8 mouse cellular contexts compared by ENCODE assay signal in genomic region chr3:96171583-96172196, GRCm38 (mm10). TPM values are rescaled to one million over a fixed set of nuclear protein-coding genes. Genes with fewer than 3 reads are reported as not detected.
A peak's percentile ranks its signal among the peaks of the same experiment; 100 is the strongest.
DNase-seq lines count a peak whose midpoint lies in the region; ATAC-seq and TF ChIP-seq lines count a peak whose summit lies in the region.

No protein-coding gene starts in this region.

- H3K27me3 ChIP-seq in erythroblast, embryonic 14.5 days (ENCODE audit: control insufficient read depth), result no peaks in the 10 kb centered on the region
- no peaks in the 10 kb centered on the region for H3K27me3 ChIP-seq in testis, adult 2 months (ENCODE audit: control insufficient read depth, insufficient read depth, low read length)
- no peaks in the 10 kb centered on the region for H3K27me3 ChIP-seq in liver, embryonic 12.5 days (replicated peaks)

- H3K4me2 ChIP-seq in liver, embryonic 12.5 days, result peak overlapping the region; percentile 91

- ATAC-seq in erythroblast, adult 5-6 weeks (replicated peaks; ENCODE audit: low FRiP score, poor library complexity, severe bottlenecking), result no peak
- ATAC-seq in liver, embryonic 12.5 days, result peak; percentile 22
- ATAC-seq in inflammation-experienced regulatory T-cells, adult 6 months, result no peak

- no peak for DNase-seq in testis, postnatal 14 days (ENCODE audit: low spot score)
- no peak for DNase-seq in urinary bladder, postnatal 36 days (ENCODE audit: low spot score in 2 of 2)
- DNase-seq in ovary, adult 18-20 months (ENCODE audit: low spot score), result no peak

- no peak for TF ChIP-seq CTCF in testis, adult 2 months (IDR thresholded peaks at IDR 0.05; ENCODE audit: control insufficient read depth, insufficient read depth, insufficient replicate concordance, low read depth, low read length)

- H3K4me3 ChIP-seq in erythroblast, embryonic 14.5 days (replicated peaks), result peak overlapping the region; percentile 98
- H3K4me3 ChIP-seq in testis, adult 2 months (ENCODE audit: control insufficient read depth, low read depth, low read length), result peak overlapping the region; percentile 98
- peak overlapping the region; percentile 83 for H3K4me3 ChIP-seq in liver, embryonic 12.5 days

- H3K4me1 ChIP-seq in erythroblast, embryonic 14.5 days (ENCODE audit: control insufficient read depth), result peaks cover 44% of the 10 kb centered on the region
- no peaks in the 10 kb centered on the region; the same call in none of the 2 replicates for H3K4me1 ChIP-seq in testis, adult 2 months (ENCODE audit: control insufficient read depth, insufficient read depth, low read length)
- H3K4me1 ChIP-seq in liver, embryonic 12.5 days, result peaks cover 44% of the 10 kb centered on the region

- no peaks in the 10 kb centered on the region for H3K9me3 ChIP-seq in erythroblast, embryonic 14.5 days (ENCODE audit: control insufficient read depth, low read length)
- no peaks in the 10 kb centered on the region for H3K9me3 ChIP-seq in liver, embryonic 12.5 days (replicated peaks)

- no peak for TF ChIP-seq POLR2A in testis, adult 2 months (IDR thresholded peaks at IDR 0.05; ENCODE audit: control insufficient read depth, low read depth, low read length)

- H3K36me3 ChIP-seq in erythroblast, embryonic 14.5 days (ENCODE audit: control insufficient read depth), result peaks cover 40% of the 10 kb centered on the region
- H3K36me3 ChIP-seq in testis, adult 2 months (ENCODE audit: control insufficient read depth, insufficient read depth, low read length), result peaks cover 10% of the 10 kb centered on the region
- peaks cover 45% of the 10 kb centered on the region for H3K36me3 ChIP-seq in liver, embryonic 12.5 days

- H3K27ac ChIP-seq in testis, adult 2 months (ENCODE audit: control insufficient read depth, insufficient read depth, low read depth, low read length), result peak overlapping the region; percentile 89
- peak overlapping the region; percentile 95 for H3K27ac ChIP-seq in liver, embryonic 12.5 days

- WGBS in liver, embryonic 12.5 days (ENCODE audit: insufficient replicate concordance), result 16% methylated on average over 18 of the region's 18 CpGs

- peak overlapping the region; percentile 93 for H3K9ac ChIP-seq in liver, embryonic 12.5 days

RNA-seq across cellular contexts. Expression of gene Sf3b4, which starts 0.4 kb away (rescaled TPM):
- 60.6 and 62.7 TPM in 2 replicates for polyA plus RNA-seq in erythroblast, embryonic 14.5 days (2012)
- total RNA-seq in erythroblast, adult 5-6 weeks (2015; ENCODE audit: low replicate concordance), result 20.9 and 24.9 TPM in 2 replicates
- 3.6 and 3.8 TPM in 2 replicates for total RNA-seq in erythroblast, adult 5-6 weeks (2017; ENCODE audit: low replicate concordance)
- polyA plus RNA-seq in testis, adult 2 months (2012; rRNA removed), result 141 and 143 TPM in 2 replicates
- 135 and 142 TPM in 2 replicates for polyA plus RNA-seq in liver, embryonic 12.5 days (2016; fragmentation: Nextera tagmentation; extraction: Ambion mirVana)
- polyA plus RNA-seq in inflammation-experienced regulatory T-cells, adult 6 months (2017; shearing (Covaris generic)), result 10 to 100 TPM; 53.4 to 82.6 (median 56.6) TPM

RNA-seq across cellular contexts. Expression of gene Sv2a, which starts 9.3 kb away (rescaled TPM):
- polyA plus RNA-seq in erythroblast, embryonic 14.5 days (2012), result not detected in 2 replicates
- not detected in 2 replicates for total RNA-seq in erythroblast, adult 5-6 weeks (2015; ENCODE audit: low replicate concordance)
- total RNA-seq in erythroblast, adult 5-6 weeks (2017; ENCODE audit: low replicate concordance), result not detected in 2 replicates
- polyA plus RNA-seq in testis, adult 2 months (2012; rRNA removed), result 0.54 and 1.7 TPM in 2 replicates
- 1.1 and 1.4 TPM in 2 replicates for polyA plus RNA-seq in liver, embryonic 12.5 days (2016; fragmentation: Nextera tagmentation; extraction: Ambion mirVana)
- 1 to 10 TPM; 1.2 to 1.5 (median 1.4) TPM for polyA plus RNA-seq in inflammation-experienced regulatory T-cells, adult 6 months (2017; shearing (Covaris generic))

RNA-seq across cellular contexts. Expression of gene Mtmr11, which starts 9.9 kb away (rescaled TPM):
- polyA plus RNA-seq in erythroblast, embryonic 14.5 days (2012), result not detected in 2 replicates
- not detected in 2 replicates for total RNA-seq in erythroblast, adult 5-6 weeks (2015; ENCODE audit: low replicate concordance)
- 0.34 TPM in 1 of 2 replicates, not detected in the other for total RNA-seq in erythroblast, adult 5-6 weeks (2017; ENCODE audit: low replicate concordance)
- 0.93 and 1.1 TPM in 2 replicates for polyA plus RNA-seq in testis, adult 2 months (2012; rRNA removed)
- polyA plus RNA-seq in liver, embryonic 12.5 days (2016; fragmentation: Nextera tagmentation; extraction: Ambion mirVana), result 2.4 and 3.9 TPM in 2 replicates
- 1 to 10 TPM; 1.8 to 2.6 (median 2.0) TPM for polyA plus RNA-seq in inflammation-experienced regulatory T-cells, adult 6 months (2017; shearing (Covaris generic))

RNA-seq across cellular contexts. Expression of gene Bola1, which starts 47.8 kb away (rescaled TPM):
- polyA plus RNA-seq in erythroblast, embryonic 14.5 days (2012), result 8.3 and 12.9 TPM in 2 replicates
- total RNA-seq in erythroblast, adult 5-6 weeks (2015; ENCODE audit: low replicate concordance), result 8.8 TPM in 1 of 2 replicates, not detected in the other
- 3.2 and 5.9 TPM in 2 replicates for total RNA-seq in erythroblast, adult 5-6 weeks (2017; ENCODE audit: low replicate concordance)
- polyA plus RNA-seq in testis, adult 2 months (2012; rRNA removed), result 38.3 and 47.3 TPM in 2 replicates
- 57.4 and 61.7 TPM in 2 replicates for polyA plus RNA-seq in liver, embryonic 12.5 days (2016; fragmentation: Nextera tagmentation; extraction: Ambion mirVana)
- 10 to 100 TPM; 23.4 to 36.1 (median 32.1) TPM for polyA plus RNA-seq in inflammation-experienced regulatory T-cells, adult 6 months (2017; shearing (Covaris generic))

RNA-seq across cellular contexts. Expression of gene Hist2h2ab, which starts 48.0 kb away (rescaled TPM):
- 0.39 TPM in 1 of 2 replicates, not detected in the other for polyA plus RNA-seq in erythroblast, embryonic 14.5 days (2012)
- 6.5 TPM in 1 of 2 replicates, not detected in the other for total RNA-seq in erythroblast, adult 5-6 weeks (2015; ENCODE audit: low replicate concordance)
- 35.6 and 94.8 TPM in 2 replicates for total RNA-seq in erythroblast, adult 5-6 weeks (2017; ENCODE audit: low replicate concordance)
- polyA plus RNA-seq in testis, adult 2 months (2012; rRNA removed), result 3.7 and 3.9 TPM in 2 replicates
- polyA plus RNA-seq in liver, embryonic 12.5 days (2016; fragmentation: Nextera tagmentation; extraction: Ambion mirVana), result 0.71 and 0.86 TPM in 2 replicates
- 1 to 10 TPM in 1 of 3 experiments, not detected in 2; 1.4 TPM for polyA plus RNA-seq in inflammation-experienced regulatory T-cells, adult 6 months (2017; shearing (Covaris generic))
